Mouse (Mus musculus): ENCODE data around the gene Kctd4. TPM values are rescaled to one million over a fixed set of nuclear protein-coding genes. Genes with fewer than 3 reads are reported as not detected.

Kctd4 gene
- total and polyA plus RNA-seq, 3 experiments: 0.01 to 0.08 TPM; not detected in 1

DNA sequence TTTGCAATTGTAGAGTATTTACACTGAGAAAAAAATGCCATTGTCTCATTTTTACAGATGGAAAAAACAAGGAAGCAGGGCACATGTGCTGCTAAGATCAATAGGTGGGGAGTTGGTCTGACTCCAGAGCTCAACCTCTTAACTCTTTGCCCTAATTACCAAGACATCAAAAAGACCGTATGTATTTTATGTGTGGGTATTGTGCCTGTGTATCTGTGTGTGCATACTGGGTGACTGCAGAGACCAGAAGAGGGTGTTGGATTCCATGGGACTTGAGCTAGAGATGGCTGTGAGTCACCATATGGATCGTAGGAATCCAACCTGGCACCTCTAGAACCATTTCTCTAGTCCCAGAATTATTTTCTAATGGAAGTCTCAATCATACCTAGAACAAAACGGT is 12.4 kb upstream of the Kctd4 start:
- Histone ChIP-seq H3K27ac (ENCODE audit: control insufficient read depth, low read depth, low read length) (no peak overlapping the region), H3K4me1 (ENCODE audit: control insufficient read depth in 1 of 2, insufficient read depth in 2 of 2, low read length in 2 of 2) (no peaks in the 10 kb centered on the region), H3K4me3 (ENCODE audit: control insufficient read depth in 1 of 2, insufficient read depth in 1 of 2, low read depth in 2 of 2, low read length in 2 of 2) (no peak overlapping the region), H3K9me3 (replicated peaks; ENCODE audit: insufficient read depth, low read length) (no peaks in the 10 kb centered on the region), H3K36me3 (ENCODE audit: control insufficient read depth in 1 of 2, insufficient read depth in 2 of 2, low read length in 2 of 2) (peaks cover 0 to 6% of the 10 kb centered on the region in 2 experiments; a peak in 3 of 4 replicates), H3K79me2 (ENCODE audit: control insufficient read depth, insufficient read depth, low read length, poor library complexity) (peaks cover 3% of the 10 kb centered on the region; the same call in 1 of the 2 replicates), H3K9ac (ENCODE audit: control insufficient read depth, low read depth, low read length, poor library complexity, severe bottlenecking) (no peak overlapping the region), H3K27me3 (ENCODE audit: control insufficient read depth in 1 of 2, insufficient read depth in 2 of 2, low read length in 2 of 2) (no peaks in the 10 kb centered on the region)
- DNase-seq (ENCODE audit: low read depth, low spot score): no peak
- TF ChIP-seq MYB (IDR thresholded peaks at IDR 0.05; ENCODE audit: low read depth, low read length) (no peak), GATA1 (IDR thresholded peaks at IDR 0.05; ENCODE audit: low read depth, low read length) (no peak), MEF2A (IDR thresholded peaks at IDR 0.05; ENCODE audit: extremely low read depth, insufficient replicate concordance, low read depth, low read length, poor library complexity, severe bottlenecking) (no peak), NRF1 (IDR thresholded peaks at IDR 0.05; ENCODE audit: insufficient read depth, low read depth, low read length, poor library complexity, severe bottlenecking) (no peak), MAX (IDR thresholded peaks at IDR 0.05; ENCODE audit: low read length) (no peak), SMC3 (IDR thresholded peaks at IDR 0.05; ENCODE audit: low read depth, low read length) (no peak), RCOR1 (IDR thresholded peaks at IDR 0.05; ENCODE audit: low read depth, low read length) (no peak), ZNF384 (IDR thresholded peaks at IDR 0.05; ENCODE audit: low read depth, low read length) (no peak), POLR2AphosphoS2 (IDR thresholded peaks at IDR 0.05; ENCODE audit: low read length) (no peak), SIN3A (IDR thresholded peaks at IDR 0.05; ENCODE audit: low read length) (no peak), ZMIZ1 (IDR thresholded peaks at IDR 0.05; ENCODE audit: low read depth, low read length) (no peak), ZKSCAN1 (IDR thresholded peaks at IDR 0.05; ENCODE audit: low read depth, low read length) (no peak), ELF1 (IDR thresholded peaks at IDR 0.05; ENCODE audit: low read depth, low read length) (no peak), RAD21 (IDR thresholded peaks at IDR 0.05; ENCODE audit: low read depth, low read length) (no peak), E2F4 (IDR thresholded peaks at IDR 0.05; ENCODE audit: borderline replicate concordance, low read depth, low read length) (no peak), CTCF (IDR thresholded peaks at IDR 0.05 in 2 of 3, conservative IDR thresholded peaks at IDR 0.05 in 1 of 3; ENCODE audit: control insufficient read depth in 1 of 3, insufficient read depth in 1 of 3, low read depth in 2 of 3, low read length in 3 of 3, poor library complexity in 1 of 3, severe bottlenecking in 1 of 3) (no peak)

GRCm38 (mm10) chr14:75947674-75948073 is 7.1 kb upstream of the Kctd4 start:
- peaks cover 0 to 2% of the 10 kb centered on the region in 2 experiments; a peak in 1 of 4 replicates for H3K4me1 ChIP-seq (ENCODE audit: control insufficient read depth in 1 of 2, insufficient read depth in 2 of 2, low read length in 2 of 2)
- H3K27ac ChIP-seq (ENCODE audit: control insufficient read depth, low read depth, low read length): no peak overlapping the region
- H3K9ac ChIP-seq (ENCODE audit: control insufficient read depth, low read depth, low read length, poor library complexity, severe bottlenecking): no peak overlapping the region
- H3K36me3 ChIP-seq (ENCODE audit: control insufficient read depth in 1 of 2, insufficient read depth in 2 of 2, low read length in 2 of 2): peaks cover 2 to 3% of the 10 kb centered on the region in 2 experiments; a peak in 3 of 4 replicates
- H3K79me2 ChIP-seq (ENCODE audit: control insufficient read depth, insufficient read depth, low read length, poor library complexity): peaks cover 3% of the 10 kb centered on the region; the same call in 1 of the 2 replicates
- H3K27me3 ChIP-seq (ENCODE audit: control insufficient read depth in 1 of 2, insufficient read depth in 2 of 2, low read length in 2 of 2): no peaks in the 10 kb centered on the region
- no peak overlapping the region for H3K4me3 ChIP-seq (ENCODE audit: control insufficient read depth in 1 of 2, insufficient read depth in 1 of 2, low read depth in 2 of 2, low read length in 2 of 2)
- DNase-seq (ENCODE audit: low read depth, low spot score): peak; percentile 26
- peak; percentile 28; the same call in 1 of the 2 replicates for TF ChIP-seq GATA1 (IDR thresholded peaks at IDR 0.05; ENCODE audit: low read depth, low read length)
- no peak for TF ChIP-seq USF1 (IDR thresholded peaks at IDR 0.05; ENCODE audit: low read depth, low read length)
- no peaks in the 10 kb centered on the region for H3K9me3 ChIP-seq (replicated peaks; ENCODE audit: insufficient read depth, low read length)
